Mouse (Mus musculus) sigmoid colon, adult 10 weeks (tissue): ENCODE data around the gene Fancc. TPM values are rescaled to one million over a fixed set of nuclear protein-coding genes. Genes with fewer than 3 reads are reported as not detected.

Experiments used
- polyA plus RNA-seq: library from polyadenylated mRNA; stranded (reverse); fragments of 350-450 nt; fragmentation: Illumina TruSeq; extraction: RNeasy Lipid Tissue Mini Kit (QIAGEN cat#74804); gene quantifications from one replicate; pipeline ENCODE4 v1.2.3, GENCODE M21; 2014; ENCODE audit warnings: low read depth, low replicate concordance

The Fancc gene
- polyA plus RNA-seq, result 12.8 TPM

DNA sequence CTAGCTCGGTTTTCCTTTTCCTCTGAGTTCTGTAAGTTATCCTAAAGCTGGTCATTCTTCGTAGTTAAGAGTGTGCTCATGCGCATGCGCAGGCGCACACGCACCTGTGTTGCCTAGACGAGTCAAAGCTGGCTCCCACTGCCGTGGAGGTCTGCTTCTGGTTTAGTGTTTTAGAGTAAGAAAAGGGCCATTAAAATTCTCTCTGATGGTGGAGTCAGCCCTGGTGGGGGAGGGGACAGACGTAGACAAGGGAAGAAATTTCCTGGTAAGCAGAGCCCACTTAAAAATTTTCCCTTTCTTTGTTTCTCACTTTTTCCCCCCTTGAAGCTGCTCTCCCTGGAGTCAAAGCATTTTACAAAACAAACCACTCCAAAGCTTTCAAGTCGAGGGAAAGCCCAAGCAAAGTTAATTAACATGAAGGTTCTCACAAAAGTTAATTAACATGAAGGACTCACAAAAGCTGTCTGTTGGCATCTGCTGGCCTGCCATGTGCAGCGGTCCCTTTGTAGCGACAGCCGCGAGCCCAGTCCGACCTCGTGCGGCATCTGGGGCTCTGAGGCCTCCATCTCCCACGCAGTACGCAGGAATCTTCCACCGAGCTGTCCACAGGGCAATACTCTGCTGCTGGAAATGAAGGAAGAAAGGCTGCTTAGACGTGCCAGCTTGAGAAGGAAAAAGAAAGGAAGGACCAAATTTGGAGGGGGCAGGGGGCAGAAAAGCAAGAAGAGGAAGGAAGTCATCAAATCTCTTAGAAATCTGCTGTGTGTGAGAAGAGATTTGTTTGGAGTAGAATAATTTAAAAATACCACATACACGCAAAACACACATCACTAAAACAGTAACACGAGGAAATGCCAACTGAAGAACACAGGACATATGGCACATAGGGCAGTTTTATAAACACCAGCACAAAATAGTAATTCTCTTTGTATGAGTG, at the start of gene Fancc:
Fancc (minus strand) TSS at position 633 of the 937 bp plus-strand sequence.

Other genes with a start within 250 kb of the Fancc start
- 31.9 TPM for gene Ptch1, start 76.3 kb upstream of the Fancc start, polyA plus RNA-seq